Mouse (Mus musculus) lung, adult 2 months (tissue): ENCODE results near the gene Elovl6. TPM values are rescaled to one million over a fixed set of nuclear protein-coding genes. Genes with fewer than 3 reads are reported as not detected.

Source experiments
- DNase-seq: peaks from one replicate; pipeline ENCODE4 v3.0.0; 2022
- H3K4me1 ChIP-seq: fragments of 200-500 bp; 2 replicates; pipeline ENCODE4 v1.6.1; 2011; ENCODE audit warnings: low read length; ENCODE audit not compliant: control insufficient read depth, insufficient read depth
- H3K4me3 ChIP-seq: fragments of 200-500 bp; replicated peaks from 2 replicates; pipeline ENCODE3; 2011; ENCODE audit warnings: low read depth, mild to moderate bottlenecking, control low read depth, low read length; ENCODE audit errors: extremely low read depth
- CTCF ChIP-seq: fragments of 200-500 bp; IDR thresholded peaks from 2 replicates; pipeline ENCODE4 v1.5.1; 2011; ENCODE audit warnings: mild to moderate bottlenecking, low read length, control low read depth; ENCODE audit not compliant: insufficient read depth
- POLR2A ChIP-seq: fragments of 200-500 bp; IDR thresholded peaks from 2 replicates; pipeline ENCODE4 v1.6.1; 2011; ENCODE audit warnings: low read depth, mild to moderate bottlenecking, control low read depth, low read length, borderline replicate concordance; ENCODE audit errors: extremely low read depth
- WGBS: fragments of 180-500 bp; shearing (Covaris S2); methylation state at CpG from one replicate; pipeline ENCODE4 v1.1.7; 2018; 5-methylcytosine and 5-hydroxymethylcytosine counted together
- polyA plus RNA-seq: library from polyadenylated mRNA; depleted of rRNA; stranded (reverse); fragments of >200 nt; gene quantifications from 2 replicates; pipeline ENCODE4 v1.2.3, GENCODE M21; 2012; rRNA removed

Elovl6 gene
- polyA plus RNA-seq = 11.3 and 25.1 TPM in 2 replicates

GRCm38 (mm10) chr3:129532180-129532864 lies at the start of gene Elovl6:
TSS of gene Elovl6 (plus strand) at chr3:129532355.
- peak; percentile 33 for DNase-seq
- Histone ChIP-seq H3K4me3 (peak within 1 kb of the TSS; percentile 65), H3K4me1 (0 out of 2 replicates have a peak, but pooled peaks cover 3% of the 10 kb centered on the region)
- 1% methylated on average over 35 of the region's 35 CpGs for WGBS
- TF ChIP-seq CTCF = no peak
- no peak for TF ChIP-seq POLR2A

GRCm38 (mm10) chr3:129488774-129489173 lies 43.4 kb upstream of the Elovl6 start:
- DNase-seq = no peak
- 82% methylated on average over 4 of the region's 4 CpGs for WGBS
- no peak for TF ChIP-seq POLR2A
- no peak for TF ChIP-seq CTCF
- Histone ChIP-seq H3K4me1 (no peaks in the 10 kb centered on the region), H3K4me3 (no peak overlapping the region)

- no peak for DNase-seq
- no peak for TF ChIP-seq CTCF
- TF ChIP-seq POLR2A = no peak
- 77% methylated on average over 10 of the region's 10 CpGs for WGBS
- Histone ChIP-seq H3K4me1 (no peaks in the 10 kb centered on the region), H3K4me3 (no peak overlapping the region)
These were observed 38.0 kb upstream of the Elovl6 start for GRCm38 (mm10) chr3:129494123-129494522.

GRCm38 (mm10) chr3:129494731-129495130 lies 37.4 kb upstream of the Elovl6 start:
- 77% methylated on average over 4 of the region's 4 CpGs for whole genome bisulfite sequencing
- H3K4me3 ChIP-seq = no peak overlapping the region
- no peaks in the 10 kb centered on the region for H3K4me1 ChIP-seq
- DNase-seq = no peak
- TF ChIP-seq CTCF (no peak), POLR2A (no peak)

- 79% methylated on average over 7 of the region's 7 CpGs for WGBS
- no peak overlapping the region for H3K4me3 ChIP-seq
- no peak for DNase-seq
These were observed 28.4 kb upstream of the Elovl6 start for GRCm38 (mm10) chr3:129503781-129504180.

GRCm38 (mm10) chr3:129504928-129505327 lies 27.2 kb upstream of the Elovl6 start:
- H3K4me3 ChIP-seq = no peak overlapping the region
- H3K4me1 ChIP-seq = no peaks in the 10 kb centered on the region
- no peak for TF ChIP-seq POLR2A
- no peak for TF ChIP-seq CTCF
- WGBS = 59% methylated on average over 6 of the region's 6 CpGs
- DNase-seq = no peak

More at GRCm38 (mm10) chr3:129503781-129504180, 28.4 kb upstream of the Elovl6 start:
- TF ChIP-seq POLR2A = no peak
- TF ChIP-seq CTCF = no peak
- H3K4me1 ChIP-seq = no peaks in the 10 kb centered on the region

- TF ChIP-seq CTCF (no peak), POLR2A (no peak)
- Histone ChIP-seq H3K4me3 (no peak overlapping the region), H3K4me1 (no peaks in the 10 kb centered on the region)
- no peak for DNase-seq
- WGBS = 85% methylated on average over 1 of the region's 1 CpGs
These were observed 24.4 kb upstream of the Elovl6 start for GRCm38 (mm10) chr3:129507736-129508135.

GRCm38 (mm10) chr3:129508571-129508970 lies 23.6 kb upstream of the Elovl6 start:
- DNase-seq = no peak
- TF ChIP-seq POLR2A (no peak), CTCF (no peak)
- Histone ChIP-seq H3K4me1 (no peaks in the 10 kb centered on the region), H3K4me3 (no peak overlapping the region)

GRCm38 (mm10) chr3:129509725-129510124 lies 22.4 kb upstream of the Elovl6 start:
- no peaks in the 10 kb centered on the region for H3K4me1 ChIP-seq
- DNase-seq = peak; percentile 41
- TF ChIP-seq POLR2A (no peak), CTCF (no peak)
- WGBS = 61% methylated on average over 10 of the region's 10 CpGs
- H3K4me3 ChIP-seq = no peak overlapping the region

- Histone ChIP-seq H3K4me3 (no peak overlapping the region), H3K4me1 (no peaks in the 10 kb centered on the region)
- TF ChIP-seq POLR2A = no peak
- TF ChIP-seq CTCF = no peak
- no peak for DNase-seq
- WGBS = 78% methylated on average over 3 of the region's 3 CpGs
These were observed 16.2 kb upstream of the Elovl6 start for GRCm38 (mm10) chr3:129515863-129516436.
